Comparison of ENCODE assay signal across 8 mouse cellular contexts in the genomic region with DNA sequence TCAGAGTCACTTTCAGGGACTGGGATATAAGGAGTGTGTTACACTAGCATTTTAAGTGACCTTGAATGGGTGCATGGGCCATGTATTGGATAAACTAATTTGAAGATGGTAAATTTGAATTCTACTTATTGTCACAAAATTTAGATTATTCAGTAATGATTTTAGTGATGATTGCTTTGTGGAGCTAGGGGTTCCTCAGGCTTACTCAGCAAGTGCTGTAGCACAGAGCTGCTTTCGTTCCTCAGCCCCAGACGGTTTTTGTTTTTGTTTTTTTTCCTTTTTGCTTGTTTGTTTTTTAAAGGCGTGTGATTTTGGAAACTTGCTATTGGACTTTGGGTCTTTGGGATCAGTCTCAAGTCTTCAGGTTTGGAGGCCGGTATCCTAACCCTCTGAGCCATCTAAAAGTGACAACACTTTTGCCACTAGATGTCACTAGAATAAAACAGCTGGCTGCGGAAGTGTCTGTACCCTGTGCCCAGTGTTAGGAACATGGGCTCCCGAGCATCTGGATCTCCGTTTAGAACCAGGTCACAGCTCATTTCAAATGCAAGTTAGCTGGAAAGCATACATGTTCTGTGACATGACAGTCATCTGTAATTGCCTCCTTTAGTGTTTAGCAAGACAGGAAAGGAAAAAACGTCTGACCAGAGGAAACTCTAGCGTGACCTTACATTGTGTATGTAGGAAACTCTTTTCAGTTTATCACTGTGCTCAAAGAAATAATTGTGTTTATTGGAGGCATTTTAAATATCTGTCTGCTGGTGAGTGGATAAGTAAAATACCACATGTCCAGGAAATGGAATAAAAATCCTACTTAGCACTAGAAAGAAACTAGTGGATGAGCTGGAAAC. TPM values are rescaled to one million over a fixed set of nuclear protein-coding genes. Genes with fewer than 3 reads are reported as not detected.
A peak's percentile ranks its signal among the peaks of the same experiment; 100 is the strongest.
DNase-seq lines count a peak whose midpoint lies in the region; ATAC-seq and TF ChIP-seq lines count a peak whose summit lies in the region.

No protein-coding gene starts in this region.

- no peaks in the 10 kb centered on the region for H3K9me3 ChIP-seq in heart, embryonic 16.5 days (replicated peaks; ENCODE audit: control insufficient read depth, low read length)
- no peaks in the 10 kb centered on the region for H3K9me3 ChIP-seq in kidney, postnatal 0 days (replicated peaks; ENCODE audit: low read length)
- H3K9me3 ChIP-seq in liver, embryonic 14.5 days (ENCODE audit: control insufficient read depth, low read length) = no peaks in the 10 kb centered on the region
- H3K9me3 ChIP-seq in neural tube, embryonic 11.5 days (ENCODE audit: control insufficient read depth, low read length) = no peaks in the 10 kb centered on the region

- TF ChIP-seq EP300 in liver, embryonic 14.5 days (IDR thresholded peaks at IDR 0.05; ENCODE audit: low read depth) = no peak

- no peak overlapping the region for H3K4me3 ChIP-seq in embryonic fibroblast, embryonic 13.5 days (ENCODE audit: insufficient read depth, low read length)
- no peak overlapping the region for H3K4me3 ChIP-seq in heart, embryonic 16.5 days (ENCODE audit: low read length)
- H3K4me3 ChIP-seq in kidney, postnatal 0 days (replicated peaks; ENCODE audit: low read depth, low read length) = no peak overlapping the region
- H3K4me3 ChIP-seq in liver, embryonic 14.5 days (ENCODE audit: insufficient read depth in 1 of 2, low read depth in 2 of 2, low read length in 2 of 2) = no peak overlapping the region
- no peak overlapping the region for H3K4me3 ChIP-seq in neural tube, embryonic 11.5 days (ENCODE audit: low read depth, low read length)

- DNase-seq in ES-CJ7 (ENCODE audit: low read depth, low spot score) = peak; percentile 70
- DNase-seq in brain, adult 2 months (ENCODE audit: low read depth, low spot score) = peak; percentile 83
- DNase-seq in kidney, postnatal 0 days (ENCODE audit: low spot score) = peak; percentile 91
- DNase-seq in liver, embryonic 14.5 days (ENCODE audit: low read depth in 3 of 3, low spot score in 3 of 3) = peak in 2 of 3 experiments; percentile 39 to 47
- peak; percentile 36 for DNase-seq in neural tube, embryonic 11.5 days (ENCODE audit: low spot score)
- peak; percentile 48 for DNase-seq in thymus, postnatal 4 days

- 0 out of 2 replicates have a peak overlapping the region, but pooled peaks have one; percentile 2 for H3K9ac ChIP-seq in heart, embryonic 16.5 days (ENCODE audit: low read length)
- no peak overlapping the region for H3K9ac ChIP-seq in kidney, postnatal 0 days (ENCODE audit: low read depth, low read length)
- no peak overlapping the region for H3K9ac ChIP-seq in liver, embryonic 14.5 days (replicated peaks)
- no peak overlapping the region for H3K9ac ChIP-seq in neural tube, embryonic 11.5 days (ENCODE audit: low read length)

- no peak for TF ChIP-seq POLR2A in embryonic fibroblast, embryonic 13.5 days (IDR thresholded peaks at IDR 0.05; ENCODE audit: low read depth, low read length)

- 0 out of 2 replicates have a peak, but pooled peaks have one; percentile 4 for TF ChIP-seq CTCF in embryonic fibroblast, embryonic 13.5 days (IDR thresholded peaks at IDR 0.05; ENCODE audit: borderline replicate concordance, insufficient read depth, low read length)
- peak; percentile 87 for TF ChIP-seq CTCF in kidney, postnatal 0 days (IDR thresholded peaks at IDR 0.05; ENCODE audit: low read depth)
- TF ChIP-seq CTCF in liver, embryonic 14.5 days (IDR thresholded peaks at IDR 0.05; ENCODE audit: low read depth) = peak; percentile 81

- no peaks in the 10 kb centered on the region for H3K36me3 ChIP-seq in heart, embryonic 16.5 days (ENCODE audit: control insufficient read depth, insufficient read depth)
- no peaks in the 10 kb centered on the region for H3K36me3 ChIP-seq in kidney, postnatal 0 days (ENCODE audit: insufficient read depth, low read length)
- no peaks in the 10 kb centered on the region; the same call in 1 of the 2 replicates for H3K36me3 ChIP-seq in liver, embryonic 14.5 days (replicated peaks; ENCODE audit: control insufficient read depth, insufficient read depth, low read depth)
- no peaks in the 10 kb centered on the region for H3K36me3 ChIP-seq in neural tube, embryonic 11.5 days (ENCODE audit: control insufficient read depth, insufficient read depth, low read length)

- peak overlapping the region; percentile 45 for H3K4me2 ChIP-seq in heart, embryonic 16.5 days (ENCODE audit: low read depth, low read length)
- H3K4me2 ChIP-seq in kidney, postnatal 0 days (ENCODE audit: low read length) = no peak overlapping the region
- no peak overlapping the region for H3K4me2 ChIP-seq in liver, embryonic 14.5 days (ENCODE audit: low read depth)
- no peak overlapping the region for H3K4me2 ChIP-seq in neural tube, embryonic 11.5 days (ENCODE audit: low read depth)

- WGBS in heart, embryonic 16.5 days = 18% methylated on average over 9 of the region's 9 CpGs
- 16% methylated on average over 9 of the region's 9 CpGs for WGBS in kidney, postnatal 0 days
- 21% methylated on average over 9 of the region's 9 CpGs for WGBS in liver, embryonic 14.5 days (ENCODE audit: insufficient replicate concordance)
- WGBS in neural tube, embryonic 11.5 days = 22% methylated on average over 9 of the region's 9 CpGs

- peaks cover 3% of the 10 kb centered on the region; the same call in 1 of the 2 replicates for H3K4me1 ChIP-seq in embryonic fibroblast, embryonic 13.5 days (ENCODE audit: control insufficient read depth, insufficient read depth, low read length)
- 0 out of 2 replicates have a peak, but pooled peaks cover 4% of the 10 kb centered on the region for H3K4me1 ChIP-seq in heart, embryonic 16.5 days (ENCODE audit: control insufficient read depth, insufficient read depth, low read length)
- 0 out of 2 replicates have a peak, but pooled peaks cover 3% of the 10 kb centered on the region for H3K4me1 ChIP-seq in kidney, postnatal 0 days (replicated peaks; ENCODE audit: insufficient read depth, low read length)
- peaks cover 4 to 25% of the 10 kb centered on the region in 2 experiments for H3K4me1 ChIP-seq in liver, embryonic 14.5 days (replicated peaks; ENCODE audit: control insufficient read depth in 2 of 2, insufficient read depth in 2 of 2, low read length in 1 of 2)
- no peaks in the 10 kb centered on the region for H3K4me1 ChIP-seq in neural tube, embryonic 11.5 days (ENCODE audit: control insufficient read depth, insufficient read depth, low read length)

- ATAC-seq in heart, embryonic 16.5 days (replicated peaks; ENCODE audit: extremely low read depth, insufficient read depth, low FRiP score) = peak; percentile 84
- ATAC-seq in kidney, postnatal 0 days (replicated peaks; ENCODE audit: low FRiP score, low read depth) = peak; percentile 75
- ATAC-seq in liver, embryonic 14.5 days (ENCODE audit: insufficient read depth) = peak; percentile 66
- peak; percentile 74; the same call in 1 of the 2 replicates for ATAC-seq in neural tube, embryonic 11.5 days (ENCODE audit: insufficient read depth, low FRiP score, low TSS enrichment)

- no peaks in the 10 kb centered on the region for H3K27me3 ChIP-seq in heart, embryonic 16.5 days (ENCODE audit: control insufficient read depth, insufficient read depth, low read length)
- H3K27me3 ChIP-seq in kidney, postnatal 0 days (ENCODE audit: insufficient read depth, low read length) = no peaks in the 10 kb centered on the region
- no peaks in the 10 kb centered on the region for H3K27me3 ChIP-seq in liver, embryonic 14.5 days (ENCODE audit: control insufficient read depth, insufficient read depth, low read length)
- H3K27me3 ChIP-seq in neural tube, embryonic 11.5 days (ENCODE audit: control insufficient read depth, insufficient read depth, low read length) = no peaks in the 10 kb centered on the region

- H3K27ac ChIP-seq in embryonic fibroblast, embryonic 13.5 days (ENCODE audit: insufficient read depth, low read length) = no peak overlapping the region
- no peak overlapping the region for H3K27ac ChIP-seq in heart, embryonic 16.5 days (ENCODE audit: low read length)
- H3K27ac ChIP-seq in kidney, postnatal 0 days = no peak overlapping the region
- no peak overlapping the region for H3K27ac ChIP-seq in liver, embryonic 14.5 days
- H3K27ac ChIP-seq in neural tube, embryonic 11.5 days (ENCODE audit: low read depth, low read length) = no peak overlapping the region

RNA-seq across cellular contexts. Expression of a gene that starts 20.0 kb away (rescaled TPM):
- 6.1 and 7.1 TPM in 2 replicates for polyA plus RNA-seq in embryonic fibroblast, embryonic 13.5 days (2011; ENCODE audit: insufficient read length, low read depth, missing spikeins)
- 16.9 and 17.5 TPM in 2 replicates for polyA plus RNA-seq in heart, embryonic 16.5 days (2015; fragmentation: Nextera tagmentation; extraction: Ambion mirVana)
- 20.0 and 20.1 TPM in 2 replicates for polyA plus RNA-seq in kidney, postnatal 0 days (2015; fragmentation: Nextera tagmentation; extraction: Ambion mirVana)
- 4.5 and 4.7 TPM in 2 replicates for polyA plus RNA-seq in liver, embryonic 14.5 days (2012; rRNA removed)
- 8.0 and 9.3 TPM in 2 replicates for polyA plus RNA-seq in liver, embryonic 14.5 days (2014; fragmentation: Nextera tagmentation; extraction: Ambion mirVana)
- polyA plus RNA-seq in neural tube, embryonic 11.5 days (2014; fragmentation: Nextera tagmentation; extraction: Ambion mirVana) = 27.8 and 32.1 TPM in 2 replicates

RNA-seq across cellular contexts. Expression of a gene that starts 27.0 kb away (rescaled TPM):
- 2.8 and 3.2 TPM in 2 replicates for polyA plus RNA-seq in embryonic fibroblast, embryonic 13.5 days (2011; ENCODE audit: insufficient read length, low read depth, missing spikeins)
- 5.8 and 8.0 TPM in 2 replicates for polyA plus RNA-seq in heart, embryonic 16.5 days (2015; fragmentation: Nextera tagmentation; extraction: Ambion mirVana)
- 13.3 and 13.5 TPM in 2 replicates for polyA plus RNA-seq in kidney, postnatal 0 days (2015; fragmentation: Nextera tagmentation; extraction: Ambion mirVana)
- polyA plus RNA-seq in liver, embryonic 14.5 days (2012; rRNA removed) = 0.55 and 0.56 TPM in 2 replicates
- polyA plus RNA-seq in liver, embryonic 14.5 days (2014; fragmentation: Nextera tagmentation; extraction: Ambion mirVana) = 0.52 and 0.64 TPM in 2 replicates
- polyA plus RNA-seq in neural tube, embryonic 11.5 days (2014; fragmentation: Nextera tagmentation; extraction: Ambion mirVana) = 0.55 and 0.72 TPM in 2 replicates

Comparison
In these comparisons a context has a peak if more than half of its experiments do, and no peak if none do; other contexts are left out.
1. DNase-seq: peak in every context shown above with its lines; median percentile 91 in kidney, postnatal 0 days; 83 in brain, adult 2 months; 70 in ES-CJ7; 48 in thymus, postnatal 4 days; 43 in liver, embryonic 14.5 days; 36 in neural tube, embryonic 11.5 days.
2. CTCF ChIP-seq: peak in every context shown above with its lines; median percentile 87 in kidney, postnatal 0 days; 81 in liver, embryonic 14.5 days; 4 in embryonic fibroblast, embryonic 13.5 days.